Mouse (Mus musculus) embryonic facial prominence, embryonic 13.5 days (tissue): ENCODE measurements around the gene 2210016F16Rik. TPM values are rescaled to one million over a fixed set of nuclear protein-coding genes. Genes with fewer than 3 reads are reported as not detected.
"Not testable (repeated sequence)": the region's sequence is repeated elsewhere in the genome, so short reads cannot be mapped to it uniquely, and the experiment has no call there.

Experiments used
- ATAC-seq: fragments of 200-750 bp; cut with Nextera tagmentation; 2 replicates; pipeline ENCODE4 v1.8.0; 2017; ENCODE audit warnings: low read depth; ENCODE audit not compliant: insufficient number of reproducible peaks, insufficient read depth, low FRiP score, low TSS enrichment
- H3K27ac ChIP-seq: fragments of 300-500 bp; sonication (generic); 2 replicates; pipeline ENCODE4 v1.5.1; 2015; ENCODE audit warnings: moderate library complexity, mild to moderate bottlenecking, inconsistent platforms
- H3K27me3 ChIP-seq: fragments of 300-500 bp; sonication (generic); 2 replicates; pipeline ENCODE4 v1.6.1; 2015; ENCODE audit warnings: mild to moderate bottlenecking, inconsistent platforms
- H3K36me3 ChIP-seq: fragments of 300-500 bp; sonication (generic); 2 replicates; pipeline ENCODE4 v1.6.1; 2015; ENCODE audit warnings: mild to moderate bottlenecking, inconsistent platforms
- H3K4me1 ChIP-seq: fragments of 300-500 bp; sonication (generic); 2 replicates; pipeline ENCODE4 v1.6.1; 2015; ENCODE audit warnings: inconsistent platforms
- H3K4me2 ChIP-seq: fragments of 300-500 bp; sonication (generic); 2 replicates; pipeline ENCODE4 v1.6.1; 2015; ENCODE audit warnings: moderate library complexity, mild to moderate bottlenecking, inconsistent platforms
- H3K4me3 ChIP-seq: fragments of 300-500 bp; sonication (generic); 2 replicates; pipeline ENCODE4 v1.5.1; 2015; ENCODE audit warnings: mild to moderate bottlenecking, inconsistent platforms
- H3K9ac ChIP-seq: fragments of 300-500 bp; sonication (generic); 2 replicates; pipeline ENCODE4 v1.6.1; 2015; ENCODE audit warnings: mild to moderate bottlenecking, inconsistent platforms
- H3K9me3 ChIP-seq: fragments of 300-500 bp; sonication (generic); 2 replicates; pipeline ENCODE4 v1.6.1; 2016; ENCODE audit warnings: inconsistent platforms
- WGBS: fragments of 180-500 bp; shearing (Covaris S2); methylation state at CpG from one replicate; pipeline ENCODE4 v1.1.7; 2015; ENCODE audit warnings: mixed read lengths; 5-methylcytosine and 5-hydroxymethylcytosine counted together
- polyA plus RNA-seq: library from polyadenylated mRNA; unstranded; fragments of >200 nt; fragmentation: Nextera tagmentation; extraction: Ambion mirVana; gene quantifications from 2 replicates; pipeline ENCODE4 v1.2.1, GENCODE M21; 2015

2210016F16Rik gene
- polyA plus RNA-seq, 1 experiment from 2014 or later: 26.3 TPM

DNA sequence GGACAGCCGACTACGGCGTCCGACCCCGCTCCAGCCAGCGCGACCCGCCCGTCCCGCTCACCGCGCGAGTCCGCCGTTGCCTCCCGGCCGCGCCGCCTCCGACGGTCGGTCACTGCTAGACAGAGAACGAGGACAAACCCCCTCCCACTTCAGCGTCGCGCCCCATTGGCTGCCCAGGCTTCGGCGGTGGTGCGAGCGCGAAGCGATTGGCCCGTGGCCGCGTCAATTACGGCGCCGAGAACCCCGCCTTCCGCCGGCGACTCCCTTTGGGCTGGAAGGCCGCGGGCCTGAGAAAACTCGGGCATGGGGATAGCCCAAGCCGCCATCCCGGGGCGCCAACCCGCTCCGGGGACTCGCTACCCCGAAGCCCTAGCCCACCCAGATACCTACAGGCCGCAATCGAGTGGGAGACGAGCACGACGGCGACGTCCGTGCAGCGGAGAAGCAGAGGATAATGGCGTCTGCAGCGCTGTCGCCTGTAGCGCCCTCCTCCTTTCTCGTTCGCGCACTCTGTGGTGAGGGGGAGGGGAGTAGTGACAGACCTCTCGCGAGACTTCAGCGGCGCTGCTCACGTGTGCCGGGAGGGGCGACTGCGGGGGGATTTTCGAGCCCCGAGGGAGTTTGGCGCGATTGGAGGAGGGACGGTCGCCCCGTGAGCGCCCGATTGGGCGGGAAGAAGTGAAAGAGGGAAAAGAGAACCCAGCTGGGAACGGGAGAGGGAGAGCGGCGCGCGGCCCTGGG lies 17.1 kb upstream of the 2210016F16Rik start, which contains the start of gene Rmi1:
Gene Rmi1, plus strand, starts transcription at position 246 of the 741 bp plus-strand sequence.
- peak within 1 kb of the TSS; percentile 96 for H3K9ac ChIP-seq
- under 1% methylated on average over 82 of the region's 91 CpGs for WGBS
- H3K9me3 ChIP-seq: no peaks in the 10 kb centered on the region
- no peaks in the 10 kb centered on the region for H3K27me3 ChIP-seq
- H3K27ac ChIP-seq: peak within 1 kb of the TSS; percentile 99
- H3K4me2 ChIP-seq: peak within 1 kb of the TSS; percentile 74
- H3K4me1 ChIP-seq: peaks cover 4% of the 10 kb centered on the region; the same call in 1 of the 2 replicates
- ATAC-seq: peak; percentile 94
- H3K36me3 ChIP-seq: peaks cover 10% of the 10 kb centered on the region
- H3K4me3 ChIP-seq: peak within 1 kb of the TSS; percentile 79

DNA sequence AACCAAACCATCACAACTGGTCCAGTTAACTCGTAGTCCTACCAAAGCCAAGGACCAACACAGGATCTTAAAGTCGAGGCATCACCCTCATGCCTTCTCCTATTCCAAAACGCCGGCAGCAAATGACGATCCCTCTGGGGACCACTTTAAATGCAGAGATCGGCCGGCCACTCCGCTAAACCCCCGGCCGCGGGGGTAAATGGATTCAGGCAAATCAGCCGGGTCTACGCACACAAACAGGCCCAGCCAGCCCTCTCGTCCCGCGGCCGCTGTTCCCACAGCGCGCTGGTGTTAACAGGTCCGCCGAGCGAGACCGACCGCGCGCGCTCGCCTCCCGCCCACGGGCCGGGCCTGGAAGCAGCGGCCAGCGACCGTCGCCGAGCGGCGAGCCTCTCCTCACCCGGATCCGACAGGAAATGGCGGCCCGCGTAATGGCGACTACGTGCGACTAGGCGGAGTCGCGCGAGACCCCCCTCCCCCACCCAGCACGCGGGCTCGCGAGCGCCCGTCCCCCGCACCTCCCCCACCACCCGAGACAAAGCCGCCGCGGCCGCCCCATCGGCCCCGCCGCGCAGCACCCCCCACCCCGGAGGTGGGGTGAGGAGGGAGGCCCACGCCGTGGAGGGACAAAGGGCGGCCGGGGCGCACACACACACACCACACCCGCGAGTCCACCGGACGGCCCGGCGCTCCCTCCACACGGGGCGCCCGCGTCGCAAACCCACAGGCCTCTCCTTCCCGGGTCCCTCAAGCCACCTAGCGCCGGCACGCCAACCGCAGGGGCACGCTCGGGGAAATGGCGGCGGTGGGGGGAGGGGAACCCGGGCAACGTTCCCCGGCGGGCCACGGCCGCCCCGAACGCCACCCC lies 16.3 kb upstream of the 2210016F16Rik start:
- Histone ChIP-seq H3K9ac (peak overlapping the region; percentile 96), H3K4me3 (peak overlapping the region; percentile 79), H3K4me2 (peak overlapping the region; percentile 74), H3K9me3 (no peaks in the 10 kb centered on the region), H3K27me3 (no peaks in the 10 kb centered on the region), H3K4me1 (peaks cover 4% of the 10 kb centered on the region; the same call in 1 of the 2 replicates), H3K27ac (peak overlapping the region; percentile 99), H3K36me3 (peaks cover 16% of the 10 kb centered on the region)
- WGBS: under 1% methylated on average over 93 of the region's 100 CpGs
- ATAC-seq: peak; percentile 32

DNA sequence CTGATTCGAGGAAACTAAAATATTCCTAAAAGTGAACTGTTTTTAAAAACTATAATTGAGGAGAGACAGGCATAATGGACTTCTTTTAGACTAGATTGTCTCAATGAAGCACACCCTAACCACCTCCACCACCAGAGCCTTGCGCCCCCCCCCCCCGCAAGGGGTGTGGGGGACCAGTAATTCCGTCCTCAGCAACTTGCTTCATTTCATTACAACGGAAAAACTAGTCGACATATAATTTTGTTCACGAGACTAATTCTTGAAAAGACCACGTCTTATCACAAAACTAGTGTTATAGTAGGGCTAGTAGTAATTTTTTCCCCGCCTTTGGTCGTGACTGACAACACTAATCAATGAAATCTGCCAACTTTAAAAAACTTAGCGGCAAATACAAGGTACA lies 15.6 kb upstream of the 2210016F16Rik start:
- peak overlapping the region; percentile 74 for H3K4me2 ChIP-seq
- no peaks in the 10 kb centered on the region for H3K9me3 ChIP-seq
- 1% methylated on average over 11 of the region's 11 CpGs for WGBS
- H3K27ac ChIP-seq: no peak overlapping the region
- peaks cover 24% of the 10 kb centered on the region for H3K36me3 ChIP-seq
- no peaks in the 10 kb centered on the region for H3K27me3 ChIP-seq
- ATAC-seq: no peak
- H3K4me1 ChIP-seq: peaks cover 4% of the 10 kb centered on the region; the same call in 1 of the 2 replicates
- peak overlapping the region; percentile 79 for H3K4me3 ChIP-seq
- peak overlapping the region; percentile 96 for H3K9ac ChIP-seq

DNA sequence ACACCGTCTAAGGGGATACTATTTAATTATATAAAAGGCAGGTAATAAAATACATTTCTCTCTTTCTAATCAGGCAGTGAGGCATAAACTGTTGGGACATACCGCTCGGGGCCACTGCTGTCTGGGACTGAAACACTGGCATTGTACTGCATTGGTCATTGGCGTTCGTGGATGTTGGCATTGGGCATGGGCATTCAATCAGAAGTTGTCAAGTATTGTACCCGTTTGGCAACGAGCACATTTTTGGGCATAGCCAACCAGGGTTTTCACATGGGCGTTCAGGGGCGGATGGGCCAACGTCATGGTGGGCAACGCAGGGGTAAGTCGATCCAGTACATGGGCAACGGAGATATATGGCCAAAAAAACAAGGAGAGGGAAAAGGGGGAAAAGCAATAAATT lies 12.6 kb upstream of the 2210016F16Rik start:
- peaks cover 4% of the 10 kb centered on the region; the same call in 1 of the 2 replicates for H3K4me1 ChIP-seq
- H3K9me3 ChIP-seq: no peaks in the 10 kb centered on the region
- H3K4me3 ChIP-seq: no peak overlapping the region
- no peaks in the 10 kb centered on the region for H3K27me3 ChIP-seq
- H3K4me2 ChIP-seq: no peak overlapping the region
- no peak overlapping the region for H3K27ac ChIP-seq
- H3K36me3 ChIP-seq: peaks cover 48% of the 10 kb centered on the region
- ATAC-seq: no peak
- no peak overlapping the region for H3K9ac ChIP-seq
- WGBS: 89% methylated on average over 13 of the region's 13 CpGs

DNA sequence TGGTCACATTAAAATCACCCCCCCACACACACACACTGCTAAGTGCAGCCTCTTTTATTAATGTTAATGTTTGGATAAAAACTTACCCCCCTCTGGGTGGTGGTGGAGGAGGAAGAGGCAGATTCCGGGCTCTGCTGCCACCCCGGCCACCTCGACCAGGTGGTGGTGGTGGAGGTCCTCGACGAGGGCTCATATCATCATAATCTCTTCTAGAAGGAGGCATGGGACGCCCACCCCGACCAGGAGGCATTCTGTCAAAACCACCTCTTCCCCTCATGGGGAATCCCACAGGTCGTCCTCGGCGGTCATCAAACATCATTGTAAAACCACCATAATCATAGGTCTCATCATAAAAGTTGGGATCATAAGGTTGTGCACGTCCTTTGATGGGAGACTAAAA lies 9.4 kb upstream of the 2210016F16Rik start:
- WGBS: 90% methylated on average over 11 of the region's 11 CpGs
- H3K36me3 ChIP-seq: peaks cover 68% of the 10 kb centered on the region
- ATAC-seq: not testable (repeated sequence)

DNA sequence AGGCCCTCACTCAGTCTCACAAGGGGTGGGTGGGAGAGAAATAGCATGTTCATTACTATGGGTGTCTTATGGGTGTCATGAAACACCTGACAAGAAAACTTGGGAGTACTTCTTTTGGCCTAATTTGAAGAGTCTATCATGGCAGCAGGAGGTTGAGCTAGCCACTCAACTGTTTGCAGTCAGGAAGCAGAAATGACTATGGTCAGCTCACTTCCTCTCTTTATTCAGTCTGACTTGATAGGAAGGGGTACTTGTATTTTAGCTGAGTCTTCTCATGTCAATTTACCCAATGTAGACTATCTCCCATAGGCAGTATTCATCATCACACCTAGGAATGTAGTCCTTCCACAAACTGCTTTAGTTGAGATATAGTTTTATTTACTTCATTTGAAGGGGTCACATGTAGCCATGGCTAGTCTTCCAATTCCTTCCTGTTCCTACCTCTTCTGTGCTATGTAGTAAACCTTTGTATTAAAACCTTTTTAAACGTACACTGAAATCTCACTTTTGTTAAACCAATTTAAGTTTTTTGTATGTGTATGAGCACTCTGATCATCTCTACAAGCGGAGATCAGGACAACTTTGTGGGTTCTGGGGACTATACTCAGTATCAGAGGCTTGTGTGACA lies 4.4 kb upstream of the 2210016F16Rik start:
- ATAC-seq: no peak
- 79% methylated on average over 2 of the region's 2 CpGs for WGBS
- H3K4me3 ChIP-seq: no peak overlapping the region
- H3K9ac ChIP-seq: no peak overlapping the region
- no peak overlapping the region for H3K27ac ChIP-seq
- no peak overlapping the region for H3K4me2 ChIP-seq
- peaks cover under 1% of the 10 kb centered on the region; the same call in 1 of the 2 replicates for H3K4me1 ChIP-seq
- H3K27me3 ChIP-seq: no peaks in the 10 kb centered on the region
- no peaks in the 10 kb centered on the region for H3K9me3 ChIP-seq
- peaks cover 32% of the 10 kb centered on the region for H3K36me3 ChIP-seq

More for the DNA sequence above, 9.4 kb upstream of the 2210016F16Rik start:
- H3K4me2 ChIP-seq, H3K4me3 ChIP-seq, H3K9me3 ChIP-seq, H3K4me1 ChIP-seq, H3K27me3 ChIP-seq, H3K27ac ChIP-seq, H3K9ac ChIP-seq: not testable (repeated sequence)

DNA sequence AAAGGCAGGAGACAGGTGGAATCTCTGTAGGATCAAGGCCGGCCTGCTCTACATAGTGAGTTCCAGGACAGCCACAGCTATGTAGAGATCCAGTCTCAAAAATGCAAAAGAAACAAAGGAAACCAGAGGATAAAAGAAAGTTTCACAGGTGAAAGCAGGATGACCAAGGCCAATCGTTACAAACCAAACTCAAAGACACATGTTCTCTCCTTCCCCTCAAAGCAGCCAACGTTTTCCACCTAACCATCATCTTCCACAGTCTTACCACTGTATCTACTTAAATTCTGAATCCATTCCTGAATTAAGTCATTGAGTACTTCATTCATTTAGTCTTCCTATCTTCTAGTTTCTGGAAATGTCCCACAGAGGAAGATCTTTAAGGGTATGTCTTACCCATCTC lies 3.4 kb upstream of the 2210016F16Rik start:
- H3K27ac ChIP-seq: no peak overlapping the region
- no peak for ATAC-seq
- H3K4me3 ChIP-seq: no peak overlapping the region
- no peaks in the 10 kb centered on the region for H3K27me3 ChIP-seq
- H3K9ac ChIP-seq: no peak overlapping the region
- H3K4me1 ChIP-seq: peaks cover 6% of the 10 kb centered on the region; the same call in 1 of the 2 replicates
- no peaks in the 10 kb centered on the region for H3K9me3 ChIP-seq
- H3K36me3 ChIP-seq: peaks cover 25% of the 10 kb centered on the region
- H3K4me2 ChIP-seq: no peak overlapping the region
- 54% methylated on average over 3 of the region's 3 CpGs for WGBS

DNA sequence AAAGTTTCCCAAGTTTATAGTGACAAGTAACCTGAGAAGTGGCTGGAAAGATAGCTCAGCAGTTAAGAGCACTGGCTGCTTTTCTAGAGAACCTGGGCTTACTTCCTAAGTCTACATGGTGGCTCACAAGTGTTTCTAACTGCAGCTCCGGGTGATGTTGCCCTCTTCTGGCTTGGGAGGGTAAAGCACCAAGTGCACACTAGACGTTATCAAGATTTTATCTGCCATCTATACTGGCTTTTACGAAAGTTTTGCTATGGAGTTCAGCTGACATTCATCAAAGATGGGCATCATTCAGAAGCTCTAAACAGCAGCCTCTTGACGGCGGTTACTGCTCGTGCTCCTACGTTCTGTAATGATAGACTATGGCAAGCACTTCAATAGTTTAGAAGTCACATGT lies 2.9 kb upstream of the 2210016F16Rik start:
- peaks cover 6% of the 10 kb centered on the region; the same call in 1 of the 2 replicates for H3K4me1 ChIP-seq
- no peak overlapping the region for H3K4me3 ChIP-seq
- ATAC-seq: no peak
- WGBS: 14% methylated on average over 7 of the region's 7 CpGs
- no peak overlapping the region for H3K27ac ChIP-seq
- no peaks in the 10 kb centered on the region for H3K9me3 ChIP-seq
- H3K4me2 ChIP-seq: no peak overlapping the region
- no peak overlapping the region for H3K9ac ChIP-seq
- no peaks in the 10 kb centered on the region for H3K27me3 ChIP-seq
- H3K36me3 ChIP-seq: peaks cover 25% of the 10 kb centered on the region

DNA sequence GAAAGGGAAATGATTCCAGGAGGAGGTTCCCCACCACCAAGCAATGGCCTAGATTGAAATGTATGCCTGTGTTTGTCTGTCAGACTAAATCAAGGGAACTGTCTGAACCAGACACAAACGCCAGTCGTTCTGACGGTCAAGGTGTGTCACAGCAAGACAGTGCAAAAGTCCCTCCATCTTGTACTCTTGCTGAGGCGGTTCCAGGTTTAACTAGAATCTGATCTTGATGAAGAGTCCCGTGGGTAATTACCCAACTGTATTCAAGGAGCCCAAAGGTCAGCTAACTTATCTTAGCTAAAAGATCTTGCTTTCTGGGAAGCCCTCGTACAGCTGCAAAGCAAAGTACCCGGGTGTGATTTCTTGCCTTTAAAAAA lies 509 bp upstream of the 2210016F16Rik start:
- peaks cover 6% of the 10 kb centered on the region; the same call in 1 of the 2 replicates for H3K4me1 ChIP-seq
- H3K9me3 ChIP-seq: peaks cover 12% of the 10 kb centered on the region
- peak overlapping the region; percentile 87; the same call in 1 of the 2 replicates for H3K9ac ChIP-seq
- peak overlapping the region; percentile 64; the same call in 1 of the 2 replicates for H3K27ac ChIP-seq
- no peak for ATAC-seq
- H3K4me2 ChIP-seq: peak overlapping the region; percentile 91
- H3K27me3 ChIP-seq: no peaks in the 10 kb centered on the region
- H3K36me3 ChIP-seq: peaks cover 34% of the 10 kb centered on the region
- 77% methylated on average over 7 of the region's 7 CpGs for WGBS
- peak overlapping the region; percentile 77 for H3K4me3 ChIP-seq

DNA sequence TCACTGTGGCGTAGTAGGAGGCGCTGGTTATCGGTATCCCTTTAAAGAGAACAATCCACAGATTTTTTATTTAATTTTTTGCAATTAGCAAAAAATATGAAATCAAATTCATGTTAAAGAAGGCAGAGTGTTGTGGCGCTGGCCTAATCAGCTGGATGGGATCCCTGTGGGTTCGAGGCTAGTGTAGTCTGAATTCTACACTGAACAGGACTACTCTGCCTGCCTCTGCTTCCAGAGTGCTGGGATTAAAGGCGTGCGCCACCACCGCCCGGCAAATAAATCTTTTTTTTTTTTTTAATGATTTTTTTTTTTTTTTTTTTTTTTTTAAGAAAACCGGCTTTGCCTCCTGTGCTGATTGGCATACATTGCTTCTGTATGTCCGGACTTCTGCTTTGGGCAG lies 654 bp downstream of the 2210016F16Rik start:
- H3K4me2 ChIP-seq: peak overlapping the region; percentile 91
- H3K27me3 ChIP-seq: no peaks in the 10 kb centered on the region
- H3K4me3 ChIP-seq: peak overlapping the region; percentile 77
- H3K4me1 ChIP-seq: peaks cover 6% of the 10 kb centered on the region; the same call in 1 of the 2 replicates
- WGBS: 41% methylated on average over 11 of the region's 11 CpGs
- peaks cover 34% of the 10 kb centered on the region for H3K36me3 ChIP-seq
- no peak for ATAC-seq
- H3K9me3 ChIP-seq: peaks cover 18% of the 10 kb centered on the region
- H3K9ac ChIP-seq: peak overlapping the region; percentile 87
- H3K27ac ChIP-seq: no peak overlapping the region

DNA sequence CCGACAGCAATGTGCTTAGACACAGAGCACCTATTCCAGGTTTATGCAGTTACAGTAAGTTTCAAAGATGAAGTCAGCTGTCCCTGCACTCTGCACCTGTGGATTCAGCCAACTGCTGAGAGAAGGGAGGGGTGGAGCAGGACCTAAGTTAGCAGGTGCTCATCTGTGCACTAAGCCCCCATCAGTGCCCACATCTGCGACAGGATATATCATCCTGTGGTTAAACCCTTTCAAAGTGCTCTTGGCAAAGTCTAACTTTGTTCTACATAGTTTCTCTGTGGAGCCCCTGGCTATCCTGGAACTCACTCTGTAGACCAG lies 11.9 kb downstream of the 2210016F16Rik start:
- no peak for ATAC-seq
- Histone ChIP-seq H3K9me3 (peaks cover 10% of the 10 kb centered on the region), H3K27me3 (no peaks in the 10 kb centered on the region), H3K27ac (no peak overlapping the region), H3K36me3 (no peaks in the 10 kb centered on the region), H3K4me1 (no peaks in the 10 kb centered on the region), H3K9ac (no peak overlapping the region), H3K4me3 (no peak overlapping the region), H3K4me2 (no peak overlapping the region)
- WGBS: 83% methylated on average over 2 of the region's 2 CpGs
